Mouse (Mus musculus) heart, adult 9 months (tissue): Measurements from ENCODE around the gene St14.

Source experiments
- DNase-seq, 2 experiments: peaks; one replicate each; pipeline ENCODE4 v3.0.0; 2022; ENCODE audit warnings: low spot score in 2 of 2

The St14 gene

GRCm38 (mm10) chr9:31126079-31126478 lies 5.6 kb downstream of the St14 start:
- no peak for DNase-seq

- no peak for DNase-seq
These were observed 9.1 kb downstream of the St14 start for GRCm38 (mm10) chr9:31122464-31123030.

- DNase-seq: no peak
These were observed 11.1 kb downstream of the St14 start for GRCm38 (mm10) chr9:31120533-31120915.

- no peak for DNase-seq
These were observed 11.6 kb downstream of the St14 start for GRCm38 (mm10) chr9:31119882-31120532.

- no peak for DNase-seq
These were observed 12.2 kb downstream of the St14 start for GRCm38 (mm10) chr9:31119405-31119804.

- no peak for DNase-seq
These were observed 12.9 kb downstream of the St14 start for GRCm38 (mm10) chr9:31118520-31119298.

- no peak for DNase-seq
These were observed 14.2 kb downstream of the St14 start for GRCm38 (mm10) chr9:31117488-31117887.

GRCm38 (mm10) chr9:31117088-31117487 lies 14.6 kb downstream of the St14 start:
- DNase-seq: no peak

GRCm38 (mm10) chr9:31115586-31115985 lies 16.1 kb downstream of the St14 start:
- DNase-seq: no peak

- DNase-seq: no peak
These were observed 23.2 kb downstream of the St14 start for GRCm38 (mm10) chr9:31108464-31108863.

- no peak for DNase-seq
These were observed 33.5 kb downstream of the St14 start for GRCm38 (mm10) chr9:31098118-31098517.

GRCm38 (mm10) chr9:31097088-31098082 lies 34.3 kb downstream of the St14 start:
- no peak for DNase-seq

- no peak for DNase-seq
These were observed 38.8 kb downstream of the St14 start for GRCm38 (mm10) chr9:31092833-31093195.

GRCm38 (mm10) chr9:31092111-31092832 lies 39.4 kb downstream of the St14 start:
- no peak for DNase-seq

- DNase-seq: no peak
These were observed 40.5 kb downstream of the St14 start for GRCm38 (mm10) chr9:31091162-31091581.

- DNase-seq: no peak
These were observed 41.3 kb downstream of the St14 start for GRCm38 (mm10) chr9:31090081-31091023.

- no peak for DNase-seq
These were observed 42.1 kb downstream of the St14 start for GRCm38 (mm10) chr9:31089541-31089940.

- no peak for DNase-seq
These were observed 42.8 kb downstream of the St14 start for GRCm38 (mm10) chr9:31088883-31089282.

- no peak for DNase-seq
These were observed 43.5 kb downstream of the St14 start for GRCm38 (mm10) chr9:31088116-31088515.

- DNase-seq: no peak
These were observed 44.2 kb downstream of the St14 start for GRCm38 (mm10) chr9:31087466-31087865.
